Mouse (Mus musculus): ENCODE measurements around the gene B3gnt3. TPM values are rescaled to one million over a fixed set of nuclear protein-coding genes. Genes with fewer than 3 reads are reported as not detected.

B3gnt3 gene
- polyA plus RNA-seq, 1 experiment from 2014 or later, result 0.59 TPM

- Histone ChIP-seq H3K27ac (no peak overlapping the region), H3K4me1 (peaks cover 10% of the 10 kb centered on the region), H3K9me3 (replicated peaks) (no peaks in the 10 kb centered on the region), H3K9ac (no peak overlapping the region), H3K36me3 (peaks cover 21% of the 10 kb centered on the region; the same call in 1 of the 2 replicates), H3K4me3 (no peak overlapping the region), H3K4me2 (replicated peaks) (no peak overlapping the region), H3K27me3 (peaks cover 80% of the 10 kb centered on the region)
- WGBS, result 8% methylated on average over 36 of the region's 36 CpGs
- peak; percentile 40 for ATAC-seq (ENCODE audit: low FRiP score)
Measured at GRCm38 (mm10) chr8:71660325-71661120, 41.1 kb downstream of the B3gnt3 start.

GRCm38 (mm10) chr8:71659751-71660150 lies 41.8 kb downstream of the B3gnt3 start:
- no peaks in the 10 kb centered on the region for H3K9me3 ChIP-seq (replicated peaks)
- H3K4me3 ChIP-seq, result no peak overlapping the region
- no peak overlapping the region for H3K4me2 ChIP-seq (replicated peaks)
- WGBS, result 74% methylated on average over 1 of the region's 1 CpGs
- peaks cover 7% of the 10 kb centered on the region for H3K4me1 ChIP-seq
- H3K9ac ChIP-seq, result no peak overlapping the region
- ATAC-seq (ENCODE audit: low FRiP score), result no peak
- H3K27ac ChIP-seq, result no peak overlapping the region
- peaks cover 88% of the 10 kb centered on the region for H3K27me3 ChIP-seq
- H3K36me3 ChIP-seq, result peaks cover 21% of the 10 kb centered on the region; the same call in 1 of the 2 replicates

- ATAC-seq (ENCODE audit: low FRiP score), result no peak
- H3K4me3 ChIP-seq, result no peak overlapping the region
- 36% methylated on average over 17 of the region's 17 CpGs for WGBS
- H3K4me2 ChIP-seq (replicated peaks), result no peak overlapping the region
- H3K27me3 ChIP-seq, result peaks cover 93% of the 10 kb centered on the region
- no peak overlapping the region for H3K27ac ChIP-seq
- H3K9me3 ChIP-seq (replicated peaks), result no peaks in the 10 kb centered on the region
- peaks cover 10% of the 10 kb centered on the region for H3K4me1 ChIP-seq
- peaks cover 16% of the 10 kb centered on the region; the same call in 1 of the 2 replicates for H3K36me3 ChIP-seq
- H3K9ac ChIP-seq, result no peak overlapping the region
Measured at GRCm38 (mm10) chr8:71658515-71659049, 43.0 kb downstream of the B3gnt3 start.

GRCm38 (mm10) chr8:71657816-71658215 lies 43.8 kb downstream of the B3gnt3 start:
- Histone ChIP-seq H3K4me1 (peaks cover 10% of the 10 kb centered on the region), H3K9ac (no peak overlapping the region), H3K4me2 (replicated peaks) (no peak overlapping the region), H3K36me3 (peaks cover 13% of the 10 kb centered on the region; the same call in 1 of the 2 replicates), H3K9me3 (replicated peaks) (no peaks in the 10 kb centered on the region), H3K4me3 (no peak overlapping the region), H3K27me3 (peaks cover 95% of the 10 kb centered on the region), H3K27ac (no peak overlapping the region)
- no peak for ATAC-seq (ENCODE audit: low FRiP score)
- 22% methylated on average over 9 of the region's 9 CpGs for WGBS

GRCm38 (mm10) chr8:71654600-71654999 lies 47.0 kb downstream of the B3gnt3 start:
- WGBS, result 2% methylated on average over 24 of the region's 24 CpGs
- peak; percentile 32; the same call in 1 of the 2 replicates for ATAC-seq (ENCODE audit: low FRiP score)
- H3K27ac ChIP-seq, result no peak overlapping the region
- H3K9me3 ChIP-seq (replicated peaks), result no peaks in the 10 kb centered on the region
- peak overlapping the region; percentile 34 for H3K4me2 ChIP-seq (replicated peaks)
- peaks cover 19% of the 10 kb centered on the region for H3K36me3 ChIP-seq
- H3K4me3 ChIP-seq, result no peak overlapping the region
- H3K27me3 ChIP-seq, result peaks cover 80% of the 10 kb centered on the region
- H3K9ac ChIP-seq, result 0 out of 2 replicates have a peak overlapping the region, but pooled peaks have one; percentile 9
- peaks cover 6% of the 10 kb centered on the region for H3K4me1 ChIP-seq

GRCm38 (mm10) chr8:71645510-71645909 lies 56.1 kb downstream of the B3gnt3 start:
- no peak overlapping the region for H3K27ac ChIP-seq
- H3K36me3 ChIP-seq, result peaks cover 44% of the 10 kb centered on the region
- H3K4me3 ChIP-seq, result no peak overlapping the region
- H3K27me3 ChIP-seq, result peaks cover 8% of the 10 kb centered on the region; the same call in 1 of the 2 replicates
- no peaks in the 10 kb centered on the region for H3K4me1 ChIP-seq
- H3K9me3 ChIP-seq (replicated peaks), result no peaks in the 10 kb centered on the region
- H3K9ac ChIP-seq, result no peak overlapping the region
- no peak overlapping the region for H3K4me2 ChIP-seq (replicated peaks)
- 90% methylated on average over 9 of the region's 9 CpGs for WGBS
- ATAC-seq (ENCODE audit: low FRiP score), result no peak

Other genes with a start within 250 kb of the B3gnt3 start
- 107 and 108 TPM in 2 replicates for gene Abhd8, start 238.1 kb downstream of the B3gnt3 start, polyA plus RNA-seq (2016; fragmentation: Nextera tagmentation; extraction: Ambion mirVana)
- gene Mrpl34, start 236.8 kb downstream of the B3gnt3 start, polyA plus RNA-seq (2016; fragmentation: Nextera tagmentation; extraction: Ambion mirVana), result 194 and 214 TPM in 2 replicates
- gene Dda1, start 232.6 kb downstream of the B3gnt3 start, polyA plus RNA-seq (2016; fragmentation: Nextera tagmentation; extraction: Ambion mirVana), result 155 and 161 TPM in 2 replicates
- 18.0 and 19.6 TPM in 2 replicates for gene Ano8, start 215.8 kb downstream of the B3gnt3 start, polyA plus RNA-seq (2016; fragmentation: Nextera tagmentation; extraction: Ambion mirVana)
- 15.3 and 16.5 TPM in 2 replicates for gene Gtpbp3, start 213.7 kb downstream of the B3gnt3 start, polyA plus RNA-seq (2016; fragmentation: Nextera tagmentation; extraction: Ambion mirVana)
- 39.7 and 42.4 TPM in 2 replicates for gene Plvap, start 190.0 kb downstream of the B3gnt3 start, polyA plus RNA-seq (2016; fragmentation: Nextera tagmentation; extraction: Ambion mirVana)
- 0.67 and 0.70 TPM in 2 replicates for gene Ccdc194, start 176.1 kb downstream of the B3gnt3 start, polyA plus RNA-seq (2016; fragmentation: Nextera tagmentation; extraction: Ambion mirVana)
- gene Bst2, start 164.3 kb downstream of the B3gnt3 start, polyA plus RNA-seq (2016; fragmentation: Nextera tagmentation; extraction: Ambion mirVana), result 12.9 and 13.4 TPM in 2 replicates
- gene Mvb12a, start 158.9 kb downstream of the B3gnt3 start, polyA plus RNA-seq (2016; fragmentation: Nextera tagmentation; extraction: Ambion mirVana), result 51.7 and 58.4 TPM in 2 replicates
- gene Tmem221, start 142.9 kb downstream of the B3gnt3 start, polyA plus RNA-seq (2016; fragmentation: Nextera tagmentation; extraction: Ambion mirVana), result 0.18 and 0.56 TPM in 2 replicates
- gene Nxnl1, start 135.2 kb downstream of the B3gnt3 start, polyA plus RNA-seq (2016; fragmentation: Nextera tagmentation; extraction: Ambion mirVana), result not detected in 2 replicates
- 51.3 and 54.8 TPM in 2 replicates for gene Slc27a1, start 132.9 kb downstream of the B3gnt3 start, polyA plus RNA-seq (2016; fragmentation: Nextera tagmentation; extraction: Ambion mirVana)
- 197 and 202 TPM in 2 replicates for gene Pgls, start 109.6 kb downstream of the B3gnt3 start, polyA plus RNA-seq (2016; fragmentation: Nextera tagmentation; extraction: Ambion mirVana)
- gene Fam129c, start 104.1 kb downstream of the B3gnt3 start, polyA plus RNA-seq (2016; fragmentation: Nextera tagmentation; extraction: Ambion mirVana), result 5.3 and 6.3 TPM in 2 replicates
- gene Colgalt1, start 90.8 kb downstream of the B3gnt3 start, polyA plus RNA-seq (2016; fragmentation: Nextera tagmentation; extraction: Ambion mirVana), result 63.7 and 65.9 TPM in 2 replicates
- 13.9 and 16.1 TPM in 2 replicates for gene Unc13a, start 30.0 kb downstream of the B3gnt3 start, polyA plus RNA-seq (2016; fragmentation: Nextera tagmentation; extraction: Ambion mirVana)
- gene Jak3, start 25.5 kb downstream of the B3gnt3 start, polyA plus RNA-seq (2016; fragmentation: Nextera tagmentation; extraction: Ambion mirVana), result 3.7 and 3.8 TPM in 2 replicates
- 0.69 TPM in 1 of 2 replicates, not detected in the other for gene Insl3, start 12.6 kb downstream of the B3gnt3 start, polyA plus RNA-seq (2016; fragmentation: Nextera tagmentation; extraction: Ambion mirVana)
- 38.4 and 39.4 TPM in 2 replicates for gene Fcho1, start 23.9 kb upstream of the B3gnt3 start, polyA plus RNA-seq (2016; fragmentation: Nextera tagmentation; extraction: Ambion mirVana)
- gene Zfp709, start 180.2 kb upstream of the B3gnt3 start, polyA plus RNA-seq (2016; fragmentation: Nextera tagmentation; extraction: Ambion mirVana), result 7.2 and 8.0 TPM in 2 replicates
- 13.0 and 13.6 TPM in 2 replicates for gene Zfp882, start 206.8 kb upstream of the B3gnt3 start, polyA plus RNA-seq (2016; fragmentation: Nextera tagmentation; extraction: Ambion mirVana)
- 35.5 and 36.3 TPM in 2 replicates for gene Zfp617, start 206.8 kb upstream of the B3gnt3 start, polyA plus RNA-seq (2016; fragmentation: Nextera tagmentation; extraction: Ambion mirVana)
- gene Zfp961, start 249.2 kb upstream of the B3gnt3 start, polyA plus RNA-seq (2016; fragmentation: Nextera tagmentation; extraction: Ambion mirVana), result 17.5 and 17.8 TPM in 2 replicates